Mouse (Mus musculus) gastrocnemius, postnatal 14 days (tissue): ENCODE results near the gene Aff1. TPM values are rescaled to one million over a fixed set of nuclear protein-coding genes. Genes with fewer than 3 reads are reported as not detected.

ENCODE experiments used
- DNase-seq: peaks from one replicate; pipeline ENCODE4 v3.0.0; 2021; ENCODE audit warnings: mixed read lengths
- intact Hi-C: fragments of 180-260 bp; cut with DNase I; formaldehyde crosslinking; loops from one replicate; pipeline ENCODE4 v1.15.1; 2025; ENCODE audit warnings: low total_unique reads
- total RNA-seq, 2 experiments: library from RNA; stranded (reverse); gene quantifications; 2 replicates each; pipeline ENCODE4 v1.2.3; 2021

Gene Aff1
- total RNA-seq, 2 experiments from 2014 or later: 26.3 to 45.5 TPM

DNA sequence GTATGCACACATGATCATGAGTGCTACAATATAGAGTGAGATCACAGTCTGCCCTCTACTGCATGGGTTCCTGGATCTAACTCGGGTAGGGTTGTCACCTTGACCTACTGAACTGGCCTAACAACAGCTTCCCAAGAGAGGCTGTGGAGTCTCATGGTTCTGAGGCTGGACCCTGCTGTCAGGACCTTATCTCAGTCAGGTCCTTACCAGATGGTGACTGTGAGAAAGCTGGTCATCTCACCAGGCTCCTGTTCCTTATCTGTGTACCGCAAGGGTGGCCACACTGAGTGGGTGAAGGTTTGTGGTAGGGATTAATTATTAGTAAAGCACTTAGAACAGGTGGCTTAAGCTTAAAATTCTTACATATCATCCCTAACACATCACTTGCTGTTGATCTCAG, 49.8 kb downstream of the Aff1 start:
- intact Hi-C loops: loop anchor here (5.0 to 10.0 kb wide), 2 partner anchors 57 to 75 kb away; no protein-coding TSS in a partner anchor
- no peak for DNase-seq

DNA sequence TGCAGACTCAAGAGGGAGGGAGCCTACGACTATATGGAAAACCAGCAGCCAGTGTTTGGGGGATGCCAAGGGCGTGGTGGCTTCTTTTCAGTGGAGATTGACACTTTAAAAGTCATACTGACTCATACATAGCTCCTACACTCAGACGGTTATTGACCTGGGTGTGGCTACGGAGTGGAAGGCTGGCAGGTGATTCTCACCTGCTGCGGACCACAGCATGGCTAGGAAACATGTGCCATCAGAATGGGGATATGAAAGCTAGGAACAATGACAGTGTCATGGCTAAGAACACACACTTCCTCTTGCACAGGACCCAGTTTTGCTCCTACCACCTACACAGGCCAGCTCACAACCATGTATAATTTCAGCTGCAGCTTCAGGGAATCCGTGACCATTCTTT, 52.4 kb downstream of the Aff1 start:
- intact Hi-C loops: loop anchor here (5.0 to 10.0 kb wide), 2 partner anchors 60 to 73 kb away; no protein-coding TSS in a partner anchor
- no peak for DNase-seq

DNA sequence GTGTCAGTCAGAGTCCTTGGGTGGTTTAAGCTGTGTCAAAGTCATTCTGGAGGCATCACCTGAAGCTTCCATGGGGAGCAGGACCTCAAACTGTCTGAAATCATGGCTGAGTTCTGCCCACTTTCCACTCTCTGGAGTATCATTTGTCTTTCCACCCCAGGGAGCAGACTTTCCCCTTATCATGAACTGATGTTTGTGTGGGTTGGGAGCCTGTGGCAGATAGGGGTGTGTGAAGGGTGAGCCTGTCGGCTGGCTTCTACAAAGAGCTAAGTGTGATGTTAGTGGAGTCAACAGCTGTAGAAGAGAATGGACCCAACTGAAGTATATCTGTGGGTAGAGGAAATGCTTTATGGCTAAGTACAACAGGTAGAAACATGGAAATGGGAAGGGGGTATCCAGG, 53.5 kb downstream of the Aff1 start:
- intact Hi-C loops: loop anchor here (10.0 kb wide), 1 partner anchor 61 kb away; no protein-coding TSS in a partner anchor

GRCm38 (mm10) chr5:103746561-103747085, 54.4 kb downstream of the Aff1 start:
- no peak for DNase-seq
- intact Hi-C loops: loop anchor here (10.0 kb wide), 1 partner anchor 62 kb away; no protein-coding TSS in a partner anchor

More for the DNA sequence above, 53.5 kb downstream of the Aff1 start:
- no peak for DNase-seq

DNA sequence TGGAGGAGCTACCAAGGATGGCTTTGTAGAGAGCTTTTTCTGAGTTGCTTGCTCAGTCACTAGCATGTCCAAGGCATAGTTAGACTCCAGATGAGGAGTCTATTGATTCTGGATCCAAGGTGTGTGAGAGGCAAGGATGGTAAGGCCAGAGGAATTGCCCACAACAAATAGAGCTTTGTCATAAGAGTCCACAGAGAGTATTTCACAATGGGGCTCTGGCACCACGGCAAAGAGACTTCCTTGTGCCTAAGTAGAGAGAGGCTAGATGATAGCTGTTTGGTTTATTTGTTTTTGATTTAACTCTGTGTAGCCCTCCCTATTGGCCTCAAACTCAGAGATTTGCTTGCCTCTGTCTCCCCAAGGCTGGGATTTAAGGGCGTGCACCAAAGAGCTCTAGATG, 54.9 kb downstream of the Aff1 start:
- intact Hi-C loops: loop anchor here (10.0 kb wide), 1 partner anchor 62 kb away; no protein-coding TSS in a partner anchor
- DNase-seq: no peak

DNA sequence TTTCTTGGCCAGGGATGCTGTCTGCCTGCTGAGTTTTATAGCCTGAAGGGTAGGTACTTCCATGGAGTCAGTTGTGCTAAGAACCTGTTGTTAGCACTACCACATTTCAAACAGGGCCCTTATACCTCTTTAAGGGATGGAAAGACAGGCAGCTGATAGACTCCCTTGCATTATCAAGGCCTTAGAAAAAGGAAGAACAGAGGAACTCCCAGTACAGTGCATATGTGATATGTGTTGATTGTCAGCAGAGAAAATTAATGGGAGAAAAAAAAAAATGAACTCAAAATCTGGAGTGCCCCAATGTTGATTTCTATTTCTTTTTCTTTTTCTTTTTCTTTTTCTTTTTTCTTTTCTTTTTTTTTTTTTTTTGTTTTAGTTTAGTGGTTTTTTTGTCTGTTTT, 56.2 kb downstream of the Aff1 start:
- intact Hi-C loops: loop anchor here (10.0 kb wide), 1 partner anchor 64 kb away; no protein-coding TSS in a partner anchor
- no peak for DNase-seq

DNA sequence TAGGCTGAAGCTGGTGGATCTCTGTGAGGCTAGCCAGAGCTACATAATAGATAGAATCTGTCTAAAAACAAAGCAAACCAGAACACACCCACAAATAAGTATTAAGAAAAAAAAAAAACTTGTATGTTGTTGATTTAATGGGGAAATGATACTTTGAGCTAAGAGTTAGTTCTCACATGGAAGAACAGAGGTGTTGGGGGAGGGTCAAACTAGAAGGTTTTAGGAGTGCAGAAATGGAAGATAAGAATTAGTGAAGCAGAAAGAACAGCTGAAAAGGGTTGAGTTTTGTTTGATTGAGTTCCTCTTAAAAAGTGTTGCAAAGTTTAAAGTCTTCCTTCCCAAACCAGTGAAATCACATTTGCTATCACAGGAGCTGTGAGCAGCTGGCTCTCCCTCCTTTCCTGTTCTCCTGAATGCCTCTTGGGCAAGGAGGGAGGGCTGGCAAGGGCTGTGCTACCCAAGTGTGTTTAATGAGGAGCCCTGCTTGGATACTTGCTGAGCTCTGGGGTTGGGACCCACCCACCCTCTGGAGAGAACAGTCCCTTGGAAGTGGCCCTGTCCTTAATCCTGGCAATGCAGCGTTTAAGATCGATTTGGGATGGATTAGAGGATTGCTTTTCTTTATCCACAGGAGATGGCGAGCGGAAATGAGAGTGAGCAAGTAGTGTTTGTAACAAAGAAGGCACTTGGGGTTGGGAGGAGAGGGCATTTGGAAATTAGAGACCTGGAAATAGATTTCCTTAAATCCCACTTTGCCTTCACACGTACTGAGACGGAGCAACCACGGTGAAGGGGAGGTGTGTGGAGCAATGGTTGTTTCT, 57.5 kb downstream of the Aff1 start:
- intact Hi-C loops: loop anchor here (10.0 kb wide), 1 partner anchor 65 kb away; no protein-coding TSS in a partner anchor
- DNase-seq: no peak

- intact Hi-C loops: no loop called here
- DNase-seq: peak; percentile 19
These were observed 60.7 kb downstream of the Aff1 start for GRCm38 (mm10) chr5:103752665-103753510.

DNA sequence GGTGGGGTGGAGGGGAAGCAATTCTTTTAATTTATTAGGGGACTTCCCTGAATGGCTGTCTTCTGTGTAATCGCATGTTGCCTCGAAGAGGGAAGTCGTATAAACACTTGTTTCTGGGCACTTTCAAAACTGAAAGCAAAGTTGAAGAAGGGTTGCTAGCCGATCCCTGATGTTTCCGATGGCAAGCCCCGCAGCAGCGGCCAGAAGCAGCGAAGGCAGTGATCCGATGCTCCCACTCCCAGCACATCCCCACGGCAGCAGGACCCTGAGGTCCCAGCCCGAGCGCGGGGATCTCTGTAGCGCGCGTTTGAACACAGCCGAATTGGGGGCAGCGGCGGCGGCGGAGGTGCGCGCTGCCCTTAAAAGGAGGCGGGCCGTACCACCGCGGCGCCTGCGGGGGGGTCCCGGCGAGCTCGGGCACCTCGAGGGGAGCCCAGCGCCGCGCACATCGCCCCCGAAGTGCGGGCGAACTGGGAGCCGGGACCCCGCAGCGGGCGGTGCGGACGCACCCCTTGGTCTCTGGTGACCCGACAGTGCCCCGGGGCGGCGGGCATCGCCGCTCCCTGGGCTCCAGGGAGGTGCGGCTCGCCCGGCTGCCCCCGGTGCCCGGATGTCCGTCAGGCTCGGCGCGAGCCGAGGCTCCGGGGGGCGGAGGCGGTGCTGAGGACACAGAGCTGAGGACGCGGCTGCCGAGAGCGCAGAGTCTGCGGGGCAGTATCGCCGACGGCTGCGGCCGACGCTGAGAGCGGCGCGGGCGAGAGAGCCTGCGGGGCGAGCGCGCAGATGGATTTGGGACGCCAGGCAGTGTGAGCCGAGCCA, 61.5 kb downstream of the Aff1 start:
- peak; percentile 91 for DNase-seq
- intact Hi-C loops: no loop called here

DNA sequence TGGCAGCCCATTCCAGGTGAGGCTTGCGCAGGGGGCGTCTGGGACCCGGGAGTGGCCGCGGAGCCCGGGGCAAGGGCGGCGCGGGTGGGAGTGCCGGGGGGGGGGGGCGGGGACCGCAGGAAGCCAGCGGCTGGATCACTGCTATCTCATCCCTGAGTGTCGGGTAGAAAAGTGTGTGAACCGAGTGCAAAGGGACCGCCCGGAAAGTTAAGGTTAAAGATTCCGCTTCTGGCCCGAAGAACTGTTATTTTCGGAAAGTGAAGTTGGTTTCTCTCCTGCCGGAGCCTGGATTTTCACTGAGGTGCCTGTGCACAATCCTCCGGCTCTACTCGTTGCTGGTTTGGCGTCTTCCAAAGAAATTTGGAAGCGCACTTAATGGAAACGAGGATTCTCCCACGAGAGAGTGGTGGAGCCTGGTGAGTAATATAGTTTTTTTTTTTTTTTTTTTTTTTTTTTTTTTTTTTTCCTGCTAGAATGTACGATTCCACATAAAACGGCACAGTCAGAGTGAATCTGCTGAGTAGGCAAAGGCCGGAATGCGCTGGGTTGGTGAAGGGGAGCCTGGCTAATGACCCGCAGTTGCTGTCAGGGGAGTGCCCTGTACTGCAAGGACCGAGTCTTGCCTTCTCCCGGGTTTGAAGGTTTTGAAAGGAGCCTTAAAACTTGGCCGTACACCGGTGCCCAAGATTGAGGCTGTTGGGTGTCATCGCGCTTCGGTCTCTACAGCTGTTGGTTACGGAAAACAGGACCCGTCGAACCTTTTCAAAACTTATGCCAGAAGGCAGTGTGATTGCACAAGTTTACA, 62.4 kb downstream of the Aff1 start:
- peak; percentile 52 for DNase-seq
- intact Hi-C loops: no loop called here

GRCm38 (mm10) chr5:103755135-103755487, 62.9 kb downstream of the Aff1 start:
- DNase-seq: no peak
- intact Hi-C loops: no loop called here

DNA sequence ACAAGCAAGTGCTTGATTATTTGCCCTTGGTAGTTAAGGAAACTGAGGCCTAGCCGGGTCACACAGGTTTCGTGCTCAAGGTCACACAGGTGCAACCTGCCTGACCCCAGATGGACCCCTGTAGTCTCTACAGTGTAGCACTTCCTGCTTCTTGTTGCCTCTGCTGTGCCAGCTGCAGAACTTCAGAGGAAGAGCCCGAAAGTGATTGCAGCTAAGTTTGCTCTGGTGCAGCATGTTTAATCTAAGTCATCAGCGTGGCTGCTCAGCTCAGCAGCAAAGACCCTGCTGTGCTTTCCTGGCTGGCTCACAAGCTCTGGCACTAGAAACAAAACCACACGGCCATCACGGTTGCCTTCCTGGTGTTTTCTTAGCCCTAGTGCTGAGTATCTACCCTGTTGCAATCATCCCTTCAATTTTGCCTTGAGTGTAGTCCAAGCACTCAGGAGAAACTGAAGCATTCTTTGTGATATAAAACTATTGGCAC, 64.1 kb downstream of the Aff1 start:
- DNase-seq: no peak
- intact Hi-C loops: no loop called here

DNA sequence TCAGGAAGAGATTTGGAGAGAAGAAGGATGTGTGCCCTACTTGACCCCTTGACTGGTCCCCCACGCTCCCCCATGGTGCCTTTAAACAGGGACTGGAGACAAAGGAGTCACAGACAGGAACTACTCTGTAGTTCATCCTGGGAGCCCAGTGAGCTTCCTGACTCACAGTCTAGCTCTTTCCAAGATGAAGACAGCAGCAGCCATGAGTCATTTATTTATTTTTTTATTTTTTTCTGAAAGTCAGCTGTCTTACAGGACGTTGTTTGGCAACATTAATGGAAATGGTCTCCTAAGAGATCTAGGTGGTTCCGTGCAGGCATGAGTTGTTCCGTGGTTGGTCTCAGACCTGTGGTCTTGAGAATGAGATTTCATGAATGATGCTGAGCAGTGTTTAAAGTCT, 66.3 kb downstream of the Aff1 start:
- no peak for DNase-seq
- intact Hi-C loops: no loop called here

- DNase-seq: no peak
- intact Hi-C loops: no loop called here
These were observed 67.6 kb downstream of the Aff1 start for GRCm38 (mm10) chr5:103759489-103760424.

- intact Hi-C loops: no loop called here
- DNase-seq: no peak
These were observed 68.4 kb downstream of the Aff1 start for GRCm38 (mm10) chr5:103760425-103761131.

DNA sequence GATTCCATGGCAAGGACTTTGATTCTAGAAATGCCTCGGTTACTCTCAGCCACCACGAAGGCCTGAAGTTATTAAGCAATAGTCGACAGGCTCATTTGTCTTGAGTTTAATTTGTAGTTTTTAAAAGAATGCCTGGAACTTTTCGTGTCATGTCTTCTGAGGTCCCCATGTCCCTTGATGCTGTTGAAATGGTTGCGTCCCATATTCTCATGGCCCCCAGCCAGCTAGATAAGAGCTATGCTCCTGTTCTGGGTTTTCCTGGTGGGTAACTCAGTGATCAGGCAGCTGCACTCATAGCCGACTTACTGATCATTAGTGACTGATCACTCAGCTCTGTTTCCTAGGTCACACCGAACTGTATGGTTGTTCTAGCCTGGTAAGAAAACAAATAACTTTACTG, 69.6 kb downstream of the Aff1 start:
- intact Hi-C loops: no loop called here

DNA sequence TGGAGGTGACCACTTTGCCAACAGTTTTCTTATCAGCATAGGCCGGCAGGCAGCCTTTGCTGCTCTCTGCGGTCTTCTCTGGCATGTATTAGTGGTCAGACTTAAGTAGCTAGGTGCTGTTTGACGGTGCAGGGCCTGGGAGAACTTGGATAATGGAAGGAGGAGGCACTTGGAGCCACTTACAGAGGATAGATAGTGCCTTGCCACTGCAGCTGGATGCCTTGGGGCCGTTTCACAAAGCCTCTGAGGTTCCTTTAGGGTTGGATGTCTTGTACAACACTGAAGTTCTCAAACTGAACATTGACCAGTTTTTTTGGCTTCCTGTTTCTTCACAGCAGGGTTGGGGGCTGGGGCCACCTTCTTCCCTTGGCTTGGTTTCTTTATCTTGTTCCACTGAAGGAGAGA, 70.7 kb downstream of the Aff1 start:
- intact Hi-C loops: no loop called here

More for the DNA sequence above, 69.6 kb downstream of the Aff1 start:
- DNase-seq: no peak

More for the DNA sequence above, 70.7 kb downstream of the Aff1 start:
- DNase-seq: no peak
